Mouse (Mus musculus) thymus, adult 2 months (tissue): ENCODE data around the gene Eef1a2. TPM values are rescaled to one million over a fixed set of nuclear protein-coding genes. Genes with fewer than 3 reads are reported as not detected.

Experiments
- DNase-seq: peaks from one replicate; pipeline ENCODE4 v3.0.0; 2021
- H3K27ac ChIP-seq: fragments of 200-500 bp; 2 replicates; pipeline ENCODE4 v1.5.1; 2012; ENCODE audit warnings: low read length, control low read depth; ENCODE audit not compliant: control insufficient read depth, insufficient read depth
- H3K27me3 ChIP-seq: fragments of 200-500 bp; 2 replicates; pipeline ENCODE4 v1.6.1; 2012; ENCODE audit warnings: mild to moderate bottlenecking, low read length, moderate library complexity, mixed read lengths; ENCODE audit not compliant: control insufficient read depth, insufficient read depth
- H3K36me3 ChIP-seq: fragments of 200-500 bp; 2 replicates; pipeline ENCODE4 v1.6.1; 2012; ENCODE audit warnings: mild to moderate bottlenecking, low read length, moderate library complexity; ENCODE audit not compliant: control insufficient read depth, insufficient read depth
- H3K4me1 ChIP-seq: fragments of 200-500 bp; replicated peaks from 2 replicates; pipeline ENCODE4 v1.6.1; 2012; ENCODE audit warnings: low read length; ENCODE audit not compliant: control insufficient read depth, insufficient read depth
- H3K4me3 ChIP-seq: fragments of 200-500 bp; 2 replicates; pipeline ENCODE4 v1.5.1; 2012; ENCODE audit warnings: mild to moderate bottlenecking, low read length, control low read depth, moderate library complexity; ENCODE audit not compliant: control insufficient read depth, insufficient read depth
- CTCF ChIP-seq: fragments of 200-500 bp; IDR thresholded peaks from 2 replicates; pipeline ENCODE4 v1.5.1; 2012; ENCODE audit warnings: mild to moderate bottlenecking, control low read depth, low read length, moderate library complexity, borderline replicate concordance; ENCODE audit not compliant: control insufficient read depth, poor library complexity, insufficient read depth; ENCODE audit errors: extremely low read depth
- POLR2A ChIP-seq: fragments of 200-500 bp; IDR thresholded peaks from 2 replicates; pipeline ENCODE4 v1.6.1; 2012; ENCODE audit warnings: mild to moderate bottlenecking, low read length, control low read depth, moderate library complexity; ENCODE audit not compliant: control insufficient read depth, poor library complexity, insufficient read depth; ENCODE audit errors: extremely low read depth
- WGBS: fragments of 180-500 bp; shearing (Covaris S2); methylation state at CpG from one replicate; pipeline ENCODE4 v1.1.7; 2018; 5-methylcytosine and 5-hydroxymethylcytosine counted together
- polyA plus RNA-seq: library from polyadenylated mRNA; depleted of rRNA; stranded (reverse); fragments of >200 nt; gene quantifications from 2 replicates; pipeline ENCODE4 v1.2.3, GENCODE M21; 2012

Gene Eef1a2
- polyA plus RNA-seq, 1 experiment: 42.5 TPM

DNA sequence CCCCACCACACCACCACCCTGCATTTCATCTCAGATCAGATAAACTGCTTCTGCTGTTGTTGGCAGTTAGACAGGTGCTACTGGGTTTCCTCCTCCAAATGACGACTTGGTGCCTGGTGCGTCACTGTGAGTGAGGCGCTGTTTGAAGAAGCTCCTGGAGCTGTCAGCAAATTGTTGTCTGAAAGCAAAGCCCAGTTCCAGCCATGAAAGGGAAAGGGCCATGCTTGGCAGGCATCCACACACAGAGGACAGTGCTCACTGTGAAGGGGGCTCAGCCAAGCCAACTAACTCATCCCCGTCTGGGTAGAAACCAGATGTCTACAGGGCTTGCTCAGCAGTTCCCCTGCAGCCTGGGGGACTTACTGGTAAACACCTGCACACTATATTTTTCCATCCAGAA, 27.9 kb downstream of the Eef1a2 start:
- H3K27ac ChIP-seq: no peak overlapping the region
- no peaks in the 10 kb centered on the region for H3K27me3 ChIP-seq
- WGBS: 42% methylated on average over 4 of the region's 4 CpGs
- no peak overlapping the region for H3K4me3 ChIP-seq
- TF ChIP-seq POLR2A: no peak
- no peak for TF ChIP-seq CTCF
- no peaks in the 10 kb centered on the region for H3K4me1 ChIP-seq
- DNase-seq: no peak
- no peaks in the 10 kb centered on the region for H3K36me3 ChIP-seq

GRCm38 (mm10) chr2:181127786-181128185, 29.0 kb downstream of the Eef1a2 start:
- H3K27me3 ChIP-seq: no peaks in the 10 kb centered on the region
- no peak overlapping the region for H3K4me3 ChIP-seq
- no peaks in the 10 kb centered on the region for H3K4me1 ChIP-seq
- no peak for DNase-seq
- no peak for TF ChIP-seq POLR2A
- TF ChIP-seq CTCF: no peak
- H3K36me3 ChIP-seq: no peaks in the 10 kb centered on the region
- no peak overlapping the region for H3K27ac ChIP-seq
- WGBS: 51% methylated on average over 3 of the region's 3 CpGs

GRCm38 (mm10) chr2:181125726-181126455, 30.9 kb downstream of the Eef1a2 start:
- no peak overlapping the region for H3K4me3 ChIP-seq
- 48% methylated on average over 7 of the region's 7 CpGs for WGBS
- H3K27me3 ChIP-seq: no peaks in the 10 kb centered on the region
- H3K4me1 ChIP-seq: no peaks in the 10 kb centered on the region
- no peaks in the 10 kb centered on the region for H3K36me3 ChIP-seq
- TF ChIP-seq POLR2A (no peak), CTCF (no peak)
- DNase-seq: no peak
- no peak overlapping the region for H3K27ac ChIP-seq

DNA sequence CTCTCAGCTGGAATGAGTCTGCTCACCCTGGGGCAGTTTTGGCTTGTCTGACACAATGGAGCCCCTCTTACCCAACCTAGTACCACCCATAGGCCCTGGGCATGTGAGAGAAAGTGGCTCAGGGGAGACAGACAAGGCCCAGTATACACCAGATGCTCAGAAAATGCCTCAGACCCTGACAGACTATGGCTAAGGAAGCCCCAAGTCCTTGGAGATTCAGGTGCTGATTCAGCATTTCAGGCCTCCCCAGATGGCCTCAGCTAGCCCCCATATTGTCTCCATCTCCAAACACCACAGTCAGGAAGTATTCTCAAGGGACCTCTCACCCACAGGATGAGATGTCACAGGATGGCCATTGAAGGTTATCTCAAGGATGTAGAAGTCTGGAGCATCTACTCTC, 34.2 kb downstream of the Eef1a2 start:
- Histone ChIP-seq H3K4me1 (no peaks in the 10 kb centered on the region), H3K27ac (no peak overlapping the region), H3K36me3 (no peaks in the 10 kb centered on the region), H3K4me3 (no peak overlapping the region), H3K27me3 (no peaks in the 10 kb centered on the region)
- no peak for TF ChIP-seq CTCF
- TF ChIP-seq POLR2A: no peak
- DNase-seq: no peak

- no peaks in the 10 kb centered on the region for H3K36me3 ChIP-seq
- H3K27ac ChIP-seq: no peak overlapping the region
- WGBS: 86% methylated on average over 4 of the region's 4 CpGs
- no peaks in the 10 kb centered on the region for H3K4me1 ChIP-seq
- DNase-seq: no peak
- TF ChIP-seq POLR2A (no peak), CTCF (no peak)
- H3K4me3 ChIP-seq: no peak overlapping the region
- H3K27me3 ChIP-seq: no peaks in the 10 kb centered on the region
These were observed 35.8 kb downstream of the Eef1a2 start for GRCm38 (mm10) chr2:181120922-181121449.

- DNase-seq: no peak
- 22% methylated on average over 10 of the region's 10 CpGs for WGBS
- no peak overlapping the region for H3K4me3 ChIP-seq
- no peaks in the 10 kb centered on the region for H3K4me1 ChIP-seq
- TF ChIP-seq CTCF (no peak), POLR2A (no peak)
- no peaks in the 10 kb centered on the region for H3K36me3 ChIP-seq
- H3K27me3 ChIP-seq: no peaks in the 10 kb centered on the region
- H3K27ac ChIP-seq: no peak overlapping the region
These were observed 36.9 kb downstream of the Eef1a2 start for GRCm38 (mm10) chr2:181119952-181120351.
